Mouse (Mus musculus): ENCODE results near the gene Krtap29-1. TPM values are rescaled to one million over a fixed set of nuclear protein-coding genes. Genes with fewer than 3 reads are reported as not detected.

Gene Krtap29-1
- not detected in 2 replicates for polyA plus RNA-seq (2012; ENCODE audit: insufficient read depth, low replicate concordance)

GRCm38 (mm10) chr11:99978953-99979352 is at the start of gene Krtap29-1:
Gene Krtap29-1, minus strand, starts transcription at chr11:99979053.
- Histone ChIP-seq H3K27me3 (replicated peaks) (no peaks in the 10 kb centered on the region), H3K9me3 (peaks cover 16% of the 10 kb centered on the region; the same call in 1 of the 2 replicates), H3K36me3 (replicated peaks; ENCODE audit: low read length) (no peaks in the 10 kb centered on the region), H3K4me3 (replicated peaks) (peak within 1 kb of the TSS; percentile 56), H3K4me1 (no peaks in the 10 kb centered on the region)
- TF ChIP-seq FLI1 (IDR thresholded peaks at IDR 0.05; ENCODE audit: low read length) = no peak
- no peak for TF ChIP-seq GATA1 (IDR thresholded peaks at IDR 0.05; ENCODE audit: borderline replicate concordance, low read length)

GRCm38 (mm10) chr11:100021438-100021837 is 42.6 kb upstream of the Krtap29-1 start:
- H3K9me3 ChIP-seq = no peaks in the 10 kb centered on the region
- H3K27me3 ChIP-seq (replicated peaks) = no peaks in the 10 kb centered on the region
- no peaks in the 10 kb centered on the region for H3K36me3 ChIP-seq (replicated peaks; ENCODE audit: low read length)
- no peak overlapping the region for H3K4me3 ChIP-seq (replicated peaks)
- H3K4me1 ChIP-seq = no peaks in the 10 kb centered on the region
- no peak for TF ChIP-seq FLI1 (IDR thresholded peaks at IDR 0.05; ENCODE audit: low read length)
- TF ChIP-seq GATA1 (IDR thresholded peaks at IDR 0.05; ENCODE audit: borderline replicate concordance, low read length) = no peak

DNA sequence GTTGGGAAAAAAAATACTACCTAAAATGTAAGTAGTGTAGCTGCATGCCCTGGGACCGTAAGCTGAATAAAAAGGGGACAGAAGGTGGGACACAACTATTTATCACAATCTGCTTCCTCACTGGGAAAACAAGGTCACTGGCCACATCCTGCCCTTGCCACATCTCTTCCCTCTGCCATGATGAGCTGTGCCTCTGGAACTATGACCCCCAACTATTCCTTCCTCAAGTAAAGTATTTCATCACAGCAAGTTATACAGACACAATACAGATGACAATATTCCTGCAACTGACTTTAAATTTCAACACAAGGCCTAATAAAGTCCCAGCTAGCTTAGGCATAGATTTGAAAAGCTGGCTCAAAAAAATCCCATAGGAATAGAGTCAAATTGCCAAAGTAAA is 40.6 kb upstream of the Krtap29-1 start:
- H3K9me3 ChIP-seq = no peaks in the 10 kb centered on the region
- no peak for TF ChIP-seq GATA1 (IDR thresholded peaks at IDR 0.05; ENCODE audit: borderline replicate concordance, low read length)
- no peak for TF ChIP-seq FLI1 (IDR thresholded peaks at IDR 0.05; ENCODE audit: low read length)
- H3K4me1 ChIP-seq = no peaks in the 10 kb centered on the region
- no peaks in the 10 kb centered on the region for H3K36me3 ChIP-seq (replicated peaks; ENCODE audit: low read length)
- H3K27me3 ChIP-seq (replicated peaks) = no peaks in the 10 kb centered on the region
- H3K4me3 ChIP-seq (replicated peaks) = no peak overlapping the region

DNA sequence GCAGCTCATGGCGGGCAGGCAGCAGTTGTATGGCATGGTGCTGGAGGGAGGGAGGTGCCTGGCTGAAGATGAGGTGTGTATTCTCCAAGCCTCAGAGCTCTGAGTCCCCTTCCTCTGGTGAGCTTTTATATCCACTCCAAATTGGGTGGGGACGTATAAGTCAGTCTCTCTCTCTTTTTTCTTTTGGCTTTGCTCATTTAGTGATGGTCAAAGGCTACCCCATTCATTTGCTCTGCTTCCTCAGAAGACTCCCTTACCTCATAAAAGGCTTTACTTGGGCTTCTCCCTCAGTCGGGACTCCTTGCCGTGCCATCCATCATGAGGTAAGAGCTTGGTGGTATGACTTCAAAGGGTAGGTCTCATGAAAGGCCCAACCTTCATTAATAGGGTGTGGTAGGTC is 37.3 kb upstream of the Krtap29-1 start, which contains the start of gene Krt33a:
Gene Krt33a, minus strand, starts transcription at position 101 of the 400 bp plus-strand sequence.
- H3K4me1 ChIP-seq = no peaks in the 10 kb centered on the region
- no peaks in the 10 kb centered on the region for H3K9me3 ChIP-seq
- no peaks in the 10 kb centered on the region for H3K27me3 ChIP-seq (replicated peaks)
- no peaks in the 10 kb centered on the region for H3K36me3 ChIP-seq (replicated peaks; ENCODE audit: low read length)
- TF ChIP-seq FLI1 (IDR thresholded peaks at IDR 0.05; ENCODE audit: low read length) (no peak), GATA1 (IDR thresholded peaks at IDR 0.05; ENCODE audit: borderline replicate concordance, low read length) (no peak)
- no peak within 1 kb of the TSS for H3K4me3 ChIP-seq (replicated peaks)

DNA sequence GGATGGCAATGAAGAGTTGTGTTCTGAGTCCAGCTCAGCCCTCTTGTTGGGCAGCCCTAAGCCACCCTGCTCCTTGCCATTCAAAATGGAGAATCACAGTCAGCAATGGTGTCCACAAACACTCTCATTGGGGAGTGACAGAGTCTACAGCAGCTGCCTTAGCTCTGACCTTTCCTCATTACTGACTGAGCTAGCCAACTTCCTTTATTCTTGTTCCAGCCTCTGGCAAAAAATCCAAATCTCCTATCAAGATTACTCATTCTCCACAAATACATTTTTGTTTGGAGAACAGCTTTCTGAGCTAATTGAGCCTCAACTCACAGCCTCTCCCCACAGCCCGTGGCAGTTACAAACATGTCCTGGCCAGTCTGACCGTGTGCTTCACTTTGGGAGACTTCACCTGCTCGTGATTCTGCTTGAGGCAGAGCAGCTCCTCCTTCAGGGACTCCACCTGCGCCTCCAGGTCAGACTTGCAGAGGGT is 34.9 kb upstream of the Krtap29-1 start:
- Histone ChIP-seq H3K36me3 (replicated peaks; ENCODE audit: low read length) (no peaks in the 10 kb centered on the region), H3K27me3 (replicated peaks) (no peaks in the 10 kb centered on the region), H3K9me3 (no peaks in the 10 kb centered on the region), H3K4me1 (no peaks in the 10 kb centered on the region), H3K4me3 (replicated peaks) (no peak overlapping the region)
- TF ChIP-seq FLI1 (IDR thresholded peaks at IDR 0.05; ENCODE audit: low read length) (no peak), GATA1 (IDR thresholded peaks at IDR 0.05; ENCODE audit: borderline replicate concordance, low read length) (no peak)

GRCm38 (mm10) chr11:100010682-100011081 is 31.8 kb upstream of the Krtap29-1 start:
- Histone ChIP-seq H3K36me3 (replicated peaks; ENCODE audit: low read length) (no peaks in the 10 kb centered on the region), H3K9me3 (no peaks in the 10 kb centered on the region), H3K4me1 (no peaks in the 10 kb centered on the region), H3K4me3 (replicated peaks) (no peak overlapping the region), H3K27me3 (replicated peaks) (no peaks in the 10 kb centered on the region)
- TF ChIP-seq FLI1 (IDR thresholded peaks at IDR 0.05; ENCODE audit: low read length) (no peak), GATA1 (IDR thresholded peaks at IDR 0.05; ENCODE audit: borderline replicate concordance, low read length) (no peak)

- Histone ChIP-seq H3K9me3 (no peaks in the 10 kb centered on the region), H3K4me1 (no peaks in the 10 kb centered on the region), H3K4me3 (replicated peaks) (no peak overlapping the region), H3K27me3 (replicated peaks) (no peaks in the 10 kb centered on the region), H3K36me3 (replicated peaks; ENCODE audit: low read length) (no peaks in the 10 kb centered on the region)
- TF ChIP-seq GATA1 (IDR thresholded peaks at IDR 0.05; ENCODE audit: borderline replicate concordance, low read length) = no peak
Observed at GRCm38 (mm10) chr11:100008336-100008735, 29.5 kb upstream of the Krtap29-1 start.

GRCm38 (mm10) chr11:100006624-100007023 is 27.8 kb upstream of the Krtap29-1 start:
- H3K27me3 ChIP-seq (replicated peaks) = no peaks in the 10 kb centered on the region
- H3K9me3 ChIP-seq = peaks cover 3% of the 10 kb centered on the region; the same call in 1 of the 2 replicates
- H3K4me3 ChIP-seq (replicated peaks) = no peak overlapping the region
- TF ChIP-seq FLI1 (IDR thresholded peaks at IDR 0.05; ENCODE audit: low read length) (no peak), GATA1 (IDR thresholded peaks at IDR 0.05; ENCODE audit: borderline replicate concordance, low read length) (no peak)
- H3K4me1 ChIP-seq = no peaks in the 10 kb centered on the region
- no peaks in the 10 kb centered on the region for H3K36me3 ChIP-seq (replicated peaks; ENCODE audit: low read length)

- Histone ChIP-seq H3K4me3 (replicated peaks) (no peak overlapping the region), H3K27me3 (replicated peaks) (no peaks in the 10 kb centered on the region), H3K9me3 (peaks cover 3% of the 10 kb centered on the region; the same call in 1 of the 2 replicates), H3K4me1 (no peaks in the 10 kb centered on the region), H3K36me3 (replicated peaks; ENCODE audit: low read length) (no peaks in the 10 kb centered on the region)
- TF ChIP-seq GATA1 (IDR thresholded peaks at IDR 0.05; ENCODE audit: borderline replicate concordance, low read length) = no peak
- no peak for TF ChIP-seq FLI1 (IDR thresholded peaks at IDR 0.05; ENCODE audit: low read length)
Observed at GRCm38 (mm10) chr11:100005905-100006304, 27.1 kb upstream of the Krtap29-1 start.

- H3K4me1 ChIP-seq = no peaks in the 10 kb centered on the region
- no peak overlapping the region for H3K4me3 ChIP-seq (replicated peaks)
- no peaks in the 10 kb centered on the region for H3K27me3 ChIP-seq (replicated peaks)
- TF ChIP-seq GATA1 (IDR thresholded peaks at IDR 0.05; ENCODE audit: borderline replicate concordance, low read length) (no peak), FLI1 (IDR thresholded peaks at IDR 0.05; ENCODE audit: low read length) (no peak)
- no peaks in the 10 kb centered on the region for H3K36me3 ChIP-seq (replicated peaks; ENCODE audit: low read length)
- H3K9me3 ChIP-seq = peaks cover 3% of the 10 kb centered on the region; the same call in 1 of the 2 replicates
Observed at GRCm38 (mm10) chr11:100004846-100005245, 26.0 kb upstream of the Krtap29-1 start.

Measured in megakaryocyte, embryonic 14.5 days (primary cell).